Mouse (Mus musculus): ENCODE results near the gene Uaca. TPM values are rescaled to one million over a fixed set of nuclear protein-coding genes. Genes with fewer than 3 reads are reported as not detected.

The Uaca gene
- polyA plus RNA-seq, 2 experiments = 13.2 to 23.5 TPM

DNA sequence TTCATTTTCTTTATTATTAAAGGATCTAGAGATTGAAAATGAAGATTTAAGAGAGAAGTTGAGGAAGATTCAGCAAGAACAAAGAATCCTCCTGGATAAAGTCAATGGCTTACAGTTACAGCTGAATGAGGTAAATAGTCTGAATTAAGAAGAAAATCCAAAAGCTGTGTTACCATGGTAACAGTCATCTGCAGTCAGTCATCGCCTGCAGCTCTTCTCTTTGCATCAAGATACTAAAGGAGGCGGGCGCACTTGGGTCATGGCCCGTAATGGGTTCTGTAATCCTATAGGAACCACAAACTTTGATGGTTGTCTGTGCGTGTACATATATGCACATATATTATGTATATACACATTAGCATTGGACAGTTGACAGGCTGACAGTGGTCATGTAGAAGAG lies 66.7 kb downstream of the Uaca start:
- H3K4me1 ChIP-seq (ENCODE audit: control insufficient read depth, insufficient read depth, low read length) = no peaks in the 10 kb centered on the region
- H3K27ac ChIP-seq (replicated peaks; ENCODE audit: low read depth, low read length) = no peak overlapping the region
- no peak overlapping the region for H3K4me3 ChIP-seq (replicated peaks; ENCODE audit: low read length)
- no peak for DNase-seq (ENCODE audit: low spot score)
- WGBS = 88% methylated on average over 5 of the region's 5 CpGs
- no peak for ATAC-seq (ENCODE audit: low FRiP score, low read depth)
- H3K36me3 ChIP-seq (ENCODE audit: control insufficient read depth, insufficient read depth, low read length) = peaks cover 45% of the 10 kb centered on the region
- H3K9ac ChIP-seq (ENCODE audit: low read depth, low read length, severe bottlenecking) = no peak overlapping the region
- TF ChIP-seq POLR2A (IDR thresholded peaks at IDR 0.05; ENCODE audit: borderline replicate concordance, extremely low read depth, insufficient read depth, insufficient read length) = no peak
- H3K4me2 ChIP-seq (replicated peaks; ENCODE audit: low read depth, low read length, severe bottlenecking) = no peak overlapping the region
- no peaks in the 10 kb centered on the region for H3K9me3 ChIP-seq (ENCODE audit: control insufficient read depth, low read length)
- no peaks in the 10 kb centered on the region for H3K27me3 ChIP-seq (ENCODE audit: control insufficient read depth, insufficient read depth, low read length)

DNA sequence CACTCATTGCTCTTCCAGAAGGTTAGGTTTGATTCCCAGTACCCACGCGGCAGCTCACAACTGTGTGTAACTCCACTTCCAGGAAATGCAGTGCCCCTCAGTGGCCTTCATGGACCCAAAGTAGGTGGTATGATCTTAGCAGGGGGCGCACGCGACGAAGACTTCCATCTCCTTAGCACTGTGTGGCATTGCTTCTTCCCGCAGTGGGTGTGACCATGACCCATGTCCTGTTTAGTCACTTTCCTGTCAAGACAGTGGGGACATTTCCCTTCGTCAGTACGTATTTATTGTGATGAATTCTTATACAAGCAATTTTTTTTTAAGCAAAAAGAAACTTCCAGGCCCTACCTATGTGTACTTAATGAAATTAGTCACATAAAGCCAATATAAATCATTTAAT lies 70.3 kb downstream of the Uaca start:
- no peak for TF ChIP-seq POLR2A (IDR thresholded peaks at IDR 0.05; ENCODE audit: borderline replicate concordance, extremely low read depth, insufficient read depth, insufficient read length)
- no peaks in the 10 kb centered on the region for H3K4me1 ChIP-seq (ENCODE audit: control insufficient read depth, insufficient read depth, low read length)
- ATAC-seq (ENCODE audit: low FRiP score, low read depth) (no peak), DNase-seq (ENCODE audit: low spot score) (no peak)
- H3K9ac ChIP-seq (ENCODE audit: low read depth, low read length, severe bottlenecking) = no peak overlapping the region
- H3K27me3 ChIP-seq (ENCODE audit: control insufficient read depth, insufficient read depth, low read length) = no peaks in the 10 kb centered on the region
- 88% methylated on average over 9 of the region's 9 CpGs for WGBS
- peaks cover 37% of the 10 kb centered on the region for H3K36me3 ChIP-seq (ENCODE audit: control insufficient read depth, insufficient read depth, low read length)
- no peak overlapping the region for H3K27ac ChIP-seq (replicated peaks; ENCODE audit: low read depth, low read length)
- no peaks in the 10 kb centered on the region for H3K9me3 ChIP-seq (ENCODE audit: control insufficient read depth, low read length)
- no peak overlapping the region for H3K4me2 ChIP-seq (replicated peaks; ENCODE audit: low read depth, low read length, severe bottlenecking)
- H3K4me3 ChIP-seq (replicated peaks; ENCODE audit: low read length) = no peak overlapping the region

DNA sequence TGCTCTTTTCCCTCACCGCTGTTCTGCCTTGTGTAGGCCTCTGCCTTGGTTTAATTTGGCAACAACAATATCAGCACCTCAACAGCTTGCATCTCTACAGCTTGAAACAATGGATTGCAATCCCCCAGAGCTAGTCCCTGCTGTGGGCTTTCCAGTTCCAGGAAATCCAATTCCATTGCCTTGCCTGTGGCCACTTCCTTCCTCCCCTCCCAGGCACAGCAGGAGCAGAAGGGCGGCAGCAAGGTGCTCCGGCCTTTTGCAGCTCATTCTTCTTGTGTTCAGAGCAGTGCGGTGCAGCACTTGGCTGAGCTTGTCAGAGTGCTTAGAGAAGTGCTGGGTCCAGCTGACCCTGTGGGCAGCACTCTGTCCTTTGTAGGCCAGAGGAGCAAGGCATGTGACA lies 71.5 kb downstream of the Uaca start:
- peaks cover 41% of the 10 kb centered on the region for H3K36me3 ChIP-seq (ENCODE audit: control insufficient read depth, insufficient read depth, low read length)
- no peak overlapping the region for H3K4me3 ChIP-seq (replicated peaks; ENCODE audit: low read length)
- no peak overlapping the region for H3K4me2 ChIP-seq (replicated peaks; ENCODE audit: low read depth, low read length, severe bottlenecking)
- 40% methylated on average over 4 of the region's 4 CpGs for WGBS
- H3K4me1 ChIP-seq (ENCODE audit: control insufficient read depth, insufficient read depth, low read length) = no peaks in the 10 kb centered on the region
- H3K27ac ChIP-seq (replicated peaks; ENCODE audit: low read depth, low read length) = no peak overlapping the region
- no peak overlapping the region for H3K9ac ChIP-seq (ENCODE audit: low read depth, low read length, severe bottlenecking)
- DNase-seq (ENCODE audit: low spot score) (no peak), ATAC-seq (ENCODE audit: low FRiP score, low read depth) (no peak)
- no peaks in the 10 kb centered on the region for H3K27me3 ChIP-seq (ENCODE audit: control insufficient read depth, insufficient read depth, low read length)
- no peak for TF ChIP-seq POLR2A (IDR thresholded peaks at IDR 0.05; ENCODE audit: borderline replicate concordance, extremely low read depth, insufficient read depth, insufficient read length)
- no peaks in the 10 kb centered on the region for H3K9me3 ChIP-seq (ENCODE audit: control insufficient read depth, low read length)

GRCm38 (mm10) chr9:60870451-60870850 lies 76.1 kb downstream of the Uaca start:
- WGBS = 86% methylated on average over 18 of the region's 18 CpGs
- ATAC-seq (ENCODE audit: low FRiP score, low read depth) (no peak), DNase-seq (ENCODE audit: low spot score) (no peak)
- Histone ChIP-seq H3K9me3 (ENCODE audit: control insufficient read depth, low read length) (no peaks in the 10 kb centered on the region), H3K4me3 (replicated peaks; ENCODE audit: low read length) (no peak overlapping the region), H3K27ac (replicated peaks; ENCODE audit: low read depth, low read length) (no peak overlapping the region), H3K27me3 (ENCODE audit: control insufficient read depth, insufficient read depth, low read length) (no peaks in the 10 kb centered on the region), H3K36me3 (ENCODE audit: control insufficient read depth, insufficient read depth, low read length) (peaks cover 38% of the 10 kb centered on the region), H3K4me2 (replicated peaks; ENCODE audit: low read depth, low read length, severe bottlenecking) (no peak overlapping the region), H3K4me1 (ENCODE audit: control insufficient read depth, insufficient read depth, low read length) (no peaks in the 10 kb centered on the region), H3K9ac (ENCODE audit: low read depth, low read length, severe bottlenecking) (no peak overlapping the region)
- TF ChIP-seq POLR2A (IDR thresholded peaks at IDR 0.05; ENCODE audit: borderline replicate concordance, extremely low read depth, insufficient read depth, insufficient read length) = no peak

- Histone ChIP-seq H3K9me3 (ENCODE audit: control insufficient read depth, low read length) (no peaks in the 10 kb centered on the region), H3K9ac (ENCODE audit: low read depth, low read length, severe bottlenecking) (no peak overlapping the region), H3K4me3 (replicated peaks; ENCODE audit: low read length) (no peak overlapping the region), H3K27me3 (ENCODE audit: control insufficient read depth, insufficient read depth, low read length) (no peaks in the 10 kb centered on the region), H3K4me1 (ENCODE audit: control insufficient read depth, insufficient read depth, low read length) (no peaks in the 10 kb centered on the region), H3K4me2 (replicated peaks; ENCODE audit: low read depth, low read length, severe bottlenecking) (no peak overlapping the region), H3K36me3 (ENCODE audit: control insufficient read depth, insufficient read depth, low read length) (peaks cover 38% of the 10 kb centered on the region), H3K27ac (replicated peaks; ENCODE audit: low read depth, low read length) (no peak overlapping the region)
- no peak for TF ChIP-seq POLR2A (IDR thresholded peaks at IDR 0.05; ENCODE audit: borderline replicate concordance, extremely low read depth, insufficient read depth, insufficient read length)
- DNase-seq (ENCODE audit: low spot score) (no peak), ATAC-seq (ENCODE audit: low FRiP score, low read depth) (no peak)
- 93% methylated on average over 28 of the region's 28 CpGs for WGBS
Observed at GRCm38 (mm10) chr9:60870919-60871503, 76.7 kb downstream of the Uaca start.

All from limb, embryonic 14.5 days (tissue).